Mouse (Mus musculus): ENCODE data around the gene Ugt1a7c. TPM values are rescaled to one million over a fixed set of nuclear protein-coding genes. Genes with fewer than 3 reads are reported as not detected.
"Not testable (repeated sequence)": the region's sequence is repeated elsewhere in the genome, so short reads cannot be mapped to it uniquely, and the experiment has no call there.

Ugt1a7c gene
- total and polyA plus RNA-seq, 2 experiments from 2014 or later = 0.99 to 1.8 TPM

DNA sequence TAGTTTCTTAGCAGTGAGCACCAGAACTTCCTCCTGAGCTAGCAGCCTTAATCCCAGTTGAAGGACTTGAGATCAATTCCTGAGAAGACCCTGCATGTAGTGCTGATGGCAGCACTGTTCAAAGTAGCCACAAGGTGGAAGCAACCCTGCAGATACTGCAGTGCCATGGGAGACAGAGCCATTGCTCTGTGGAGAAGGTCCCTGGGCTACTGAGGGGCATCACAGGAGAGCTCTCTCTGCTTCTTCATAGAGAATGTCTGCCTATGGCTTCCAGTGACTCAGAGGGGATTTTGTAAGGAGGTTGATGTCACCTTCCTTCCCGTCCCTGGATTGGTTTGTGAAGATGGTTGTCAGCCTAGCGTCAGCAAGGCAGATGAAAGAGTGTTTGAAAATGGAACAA, 55.3 kb downstream of the Ugt1a7c start:
- H3K4me3 ChIP-seq (ENCODE audit: low read depth, low read length); ATAC-seq (ENCODE audit: insufficient read depth, low read depth): not testable (repeated sequence)
- WGBS = 76% methylated on average over 2 of the region's 2 CpGs

DNA sequence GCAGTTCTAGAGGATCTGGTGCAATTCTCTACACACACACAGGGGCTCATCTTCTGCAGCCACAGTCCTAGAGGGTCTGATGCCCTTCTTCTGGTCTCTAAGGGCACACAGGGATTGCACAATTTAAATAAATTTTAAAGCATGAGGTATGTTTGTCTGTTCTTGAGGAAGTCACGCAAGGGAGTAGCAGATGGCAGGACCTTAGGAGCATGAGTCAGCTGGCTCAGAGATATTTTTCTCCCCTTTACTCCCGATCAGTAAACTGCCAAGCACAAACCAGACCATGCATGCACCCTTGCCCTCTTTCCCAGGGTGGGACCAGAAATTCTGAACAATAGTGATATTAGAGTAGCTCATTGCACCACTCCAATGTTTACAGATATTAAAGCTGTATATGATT, 63.6 kb downstream of the Ugt1a7c start:
- Histone ChIP-seq H3K9ac (replicated peaks; ENCODE audit: low read depth, low read length) (no peak overlapping the region), H3K4me2 (ENCODE audit: low read depth, low read length) (no peak overlapping the region), H3K4me1 (ENCODE audit: control insufficient read depth, insufficient read depth) (no peaks in the 10 kb centered on the region), H3K27ac (ENCODE audit: low read depth) (no peak overlapping the region), H3K9me3 (replicated peaks; ENCODE audit: control insufficient read depth, low read length) (no peaks in the 10 kb centered on the region), H3K4me3 (ENCODE audit: low read depth, low read length) (no peak overlapping the region), H3K36me3 (replicated peaks; ENCODE audit: control insufficient read depth, insufficient read depth, low read length) (no peaks in the 10 kb centered on the region), H3K27me3 (ENCODE audit: control insufficient read depth, insufficient read depth, low read length) (no peaks in the 10 kb centered on the region)
- WGBS = 58% methylated on average over 2 of the region's 2 CpGs
- DNase-seq (ENCODE audit: low spot score) (no peak), ATAC-seq (ENCODE audit: insufficient read depth, low read depth) (no peak)
- TF ChIP-seq CTCF (IDR thresholded peaks at IDR 0.05; ENCODE audit: low read depth) (no peak), EP300 (IDR thresholded peaks at IDR 0.05; ENCODE audit: low read depth) (no peak)

More for the DNA sequence above, 55.3 kb downstream of the Ugt1a7c start:
- H3K4me2 ChIP-seq (ENCODE audit: low read depth, low read length); DNase-seq (ENCODE audit: low spot score); H3K27me3 ChIP-seq (ENCODE audit: control insufficient read depth, insufficient read depth, low read length); H3K36me3 ChIP-seq (replicated peaks; ENCODE audit: control insufficient read depth, insufficient read depth, low read length); H3K4me1 ChIP-seq (ENCODE audit: control insufficient read depth, insufficient read depth); H3K9me3 ChIP-seq (replicated peaks; ENCODE audit: control insufficient read depth, low read length); H3K9ac ChIP-seq (replicated peaks; ENCODE audit: low read depth, low read length); H3K27ac ChIP-seq (ENCODE audit: low read depth): not testable (repeated sequence)
- peak; percentile 42 for TF ChIP-seq CTCF (IDR thresholded peaks at IDR 0.05; ENCODE audit: low read depth)

DNA sequence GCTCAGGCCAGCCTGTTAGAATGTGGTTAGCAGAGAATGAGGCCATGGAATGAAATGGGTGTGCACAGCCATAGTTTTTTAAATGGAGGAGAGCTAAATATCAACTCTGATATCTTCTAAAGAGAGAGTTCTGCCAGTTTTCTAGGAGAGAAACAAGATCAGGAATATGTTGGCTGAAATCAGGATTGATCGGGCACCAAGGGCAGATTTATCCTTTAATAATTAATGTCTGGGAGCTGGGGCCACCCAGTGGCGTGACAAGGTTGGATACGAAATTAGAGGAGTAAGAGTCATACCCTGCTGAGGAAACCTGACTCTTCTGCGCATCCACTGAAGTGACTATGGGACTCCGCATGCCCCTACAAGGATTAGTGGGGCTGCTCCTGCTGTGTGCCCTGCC, 70.8 kb downstream of the Ugt1a7c start, which contains the start of gene Ugt1a5:
Ugt1a5 (plus strand) TSS at position 302 of the 400 bp plus-strand sequence.
- Histone ChIP-seq H3K4me3 (ENCODE audit: low read depth, low read length) (no peak within 1 kb of the TSS), H3K27ac (ENCODE audit: low read depth) (no peak within 1 kb of the TSS), H3K9me3 (replicated peaks; ENCODE audit: control insufficient read depth, low read length) (no peaks in the 10 kb centered on the region), H3K4me1 (ENCODE audit: control insufficient read depth, insufficient read depth) (no peaks in the 10 kb centered on the region), H3K27me3 (ENCODE audit: control insufficient read depth, insufficient read depth, low read length) (no peaks in the 10 kb centered on the region), H3K9ac (replicated peaks; ENCODE audit: low read depth, low read length) (no peak within 1 kb of the TSS), H3K36me3 (replicated peaks; ENCODE audit: control insufficient read depth, insufficient read depth, low read length) (no peaks in the 10 kb centered on the region), H3K4me2 (ENCODE audit: low read depth, low read length) (no peak within 1 kb of the TSS)
- DNase-seq (ENCODE audit: low spot score) = no peak
- TF ChIP-seq CTCF (IDR thresholded peaks at IDR 0.05; ENCODE audit: low read depth) = no peak
- no peak for TF ChIP-seq EP300 (IDR thresholded peaks at IDR 0.05; ENCODE audit: low read depth)
- ATAC-seq (ENCODE audit: insufficient read depth, low read depth) = no peak
- WGBS = 70% methylated on average over 5 of the region's 5 CpGs

DNA sequence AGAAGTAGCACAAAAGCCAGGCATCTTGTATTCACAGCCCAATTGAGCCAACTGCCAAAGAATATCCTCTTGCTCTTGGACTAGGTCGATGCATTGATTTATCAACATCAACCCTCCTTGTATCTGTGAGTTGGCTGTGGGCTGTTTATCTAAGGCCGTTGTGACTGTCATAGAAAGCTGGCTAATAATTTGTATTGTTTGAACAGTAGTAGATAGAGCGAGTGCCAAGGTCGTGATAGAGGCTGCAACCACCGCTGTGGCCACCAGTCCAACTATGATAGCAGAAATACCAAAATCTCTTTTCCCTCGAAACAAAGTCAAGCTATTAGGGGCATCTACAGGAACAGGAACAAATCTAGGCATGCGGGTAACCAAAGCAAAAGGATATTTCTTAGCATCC, 77.3 kb downstream of the Ugt1a7c start:
- H3K27ac ChIP-seq (ENCODE audit: low read depth); H3K27me3 ChIP-seq (ENCODE audit: control insufficient read depth, insufficient read depth, low read length); H3K4me2 ChIP-seq (ENCODE audit: low read depth, low read length); H3K4me1 ChIP-seq (ENCODE audit: control insufficient read depth, insufficient read depth); H3K9ac ChIP-seq (replicated peaks; ENCODE audit: low read depth, low read length); H3K9me3 ChIP-seq (replicated peaks; ENCODE audit: control insufficient read depth, low read length); H3K36me3 ChIP-seq (replicated peaks; ENCODE audit: control insufficient read depth, insufficient read depth, low read length); H3K4me3 ChIP-seq (ENCODE audit: low read depth, low read length); ATAC-seq (ENCODE audit: insufficient read depth, low read depth); DNase-seq (ENCODE audit: low spot score): not testable (repeated sequence)
- 80% methylated on average over 5 of the region's 7 CpGs for WGBS

DNA sequence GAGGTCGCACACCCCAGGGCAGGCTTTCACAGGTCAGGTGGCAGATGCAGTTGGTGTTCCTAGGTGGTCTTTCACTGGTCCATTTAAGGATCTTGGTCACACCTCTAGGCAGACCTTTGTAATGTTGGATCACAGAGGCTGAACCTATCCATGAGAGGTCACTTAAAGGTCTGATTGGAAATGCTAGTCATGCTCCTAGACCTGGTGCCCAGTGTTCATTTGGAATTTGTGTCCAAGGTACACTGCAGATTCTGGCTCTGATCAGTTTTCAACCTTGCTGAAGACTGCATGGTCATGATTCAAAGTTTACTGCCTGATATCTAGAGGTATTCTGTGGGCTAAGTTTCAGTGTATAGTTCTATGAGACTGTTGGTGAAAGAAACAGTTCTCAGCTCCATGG, 84.8 kb downstream of the Ugt1a7c start:
- Histone ChIP-seq H3K4me3 (ENCODE audit: low read depth, low read length) (no peak overlapping the region), H3K27ac (ENCODE audit: low read depth) (no peak overlapping the region), H3K9me3 (replicated peaks; ENCODE audit: control insufficient read depth, low read length) (0 out of 2 replicates have a peak, but pooled peaks cover 9% of the 10 kb centered on the region), H3K9ac (replicated peaks; ENCODE audit: low read depth, low read length) (no peak overlapping the region), H3K4me1 (ENCODE audit: control insufficient read depth, insufficient read depth) (no peaks in the 10 kb centered on the region), H3K27me3 (ENCODE audit: control insufficient read depth, insufficient read depth, low read length) (no peaks in the 10 kb centered on the region), H3K36me3 (replicated peaks; ENCODE audit: control insufficient read depth, insufficient read depth, low read length) (no peaks in the 10 kb centered on the region), H3K4me2 (ENCODE audit: low read depth, low read length) (no peak overlapping the region)
- ATAC-seq (ENCODE audit: insufficient read depth, low read depth) (no peak), DNase-seq (ENCODE audit: low spot score) (no peak)
- whole genome bisulfite sequencing = 83% methylated on average over 1 of the region's 1 CpGs
- TF ChIP-seq CTCF (IDR thresholded peaks at IDR 0.05; ENCODE audit: low read depth) (no peak), EP300 (IDR thresholded peaks at IDR 0.05; ENCODE audit: low read depth) (no peak)

DNA sequence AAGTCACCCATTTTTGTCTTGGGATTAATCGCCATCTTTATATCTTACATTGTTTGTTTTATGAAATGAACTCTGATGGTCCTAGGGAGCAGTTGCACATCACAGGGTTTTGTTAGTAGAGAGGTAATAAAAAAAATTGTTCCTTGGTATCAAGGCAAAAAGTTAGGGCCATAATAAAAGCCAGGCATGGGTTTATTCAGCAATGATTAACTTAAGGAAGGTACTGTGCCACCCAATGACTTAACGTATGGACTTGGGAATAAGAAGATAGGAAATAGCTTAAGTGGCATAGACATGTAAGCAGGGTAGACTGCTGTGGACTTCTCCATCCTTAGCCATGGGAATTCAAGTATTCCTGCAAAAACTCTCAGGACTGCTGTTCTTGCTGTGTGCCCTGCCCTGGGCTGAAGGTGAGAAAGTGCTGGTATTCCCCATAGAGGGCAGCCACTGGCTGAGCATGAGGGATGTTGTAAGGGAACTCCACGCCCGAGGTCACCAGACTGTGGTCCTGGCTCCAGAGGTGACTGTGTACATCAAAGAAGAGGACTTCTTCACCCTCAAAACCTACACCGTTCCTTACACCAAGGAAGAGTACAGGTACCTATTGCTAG, 91.6 kb downstream of the Ugt1a7c start:
- Histone ChIP-seq H3K36me3 (replicated peaks; ENCODE audit: control insufficient read depth, insufficient read depth, low read length) (no peaks in the 10 kb centered on the region), H3K4me2 (ENCODE audit: low read depth, low read length) (no peak overlapping the region), H3K9me3 (replicated peaks; ENCODE audit: control insufficient read depth, low read length) (no peaks in the 10 kb centered on the region), H3K4me3 (ENCODE audit: low read depth, low read length) (no peak overlapping the region), H3K9ac (replicated peaks; ENCODE audit: low read depth, low read length) (no peak overlapping the region), H3K27ac (ENCODE audit: low read depth) (no peak overlapping the region), H3K27me3 (ENCODE audit: control insufficient read depth, insufficient read depth, low read length) (no peaks in the 10 kb centered on the region), H3K4me1 (ENCODE audit: control insufficient read depth, insufficient read depth) (no peaks in the 10 kb centered on the region)
- ATAC-seq (ENCODE audit: insufficient read depth, low read depth) (no peak), DNase-seq (ENCODE audit: low spot score) (no peak)
- no peak for TF ChIP-seq CTCF (IDR thresholded peaks at IDR 0.05; ENCODE audit: low read depth)
- TF ChIP-seq EP300 (IDR thresholded peaks at IDR 0.05; ENCODE audit: low read depth) = no peak
- WGBS = 71% methylated on average over 5 of the region's 5 CpGs
